Mouse (Mus musculus): Measurements from ENCODE around the gene Cd3g.

Cd3g gene

GRCm38 (mm10) chr9:44980242-44980641, at the start of gene Cd3g:
Cd3g (minus strand) TSS chr9:44980431.
- DNase-seq: peak; percentile 28 to 33

- DNase-seq: no peak
Observed at GRCm38 (mm10) chr9:45027376-45027775, 47.1 kb upstream of the Cd3g start.

- DNase-seq: no peak
Observed at GRCm38 (mm10) chr9:45024187-45024586, 44.0 kb upstream of the Cd3g start.

- no peak for DNase-seq
Observed at GRCm38 (mm10) chr9:45023638-45024037, 43.4 kb upstream of the Cd3g start.

GRCm38 (mm10) chr9:45022800-45023199, 42.6 kb upstream of the Cd3g start:
- peak in 1 of 2 experiments; percentile 73 for DNase-seq

- DNase-seq: no peak
Observed at GRCm38 (mm10) chr9:45018031-45018430, 37.8 kb upstream of the Cd3g start.

GRCm38 (mm10) chr9:45015841-45016240, 35.6 kb upstream of the Cd3g start:
- DNase-seq: no peak

- no peak for DNase-seq
Observed at GRCm38 (mm10) chr9:45014879-45015278, 34.6 kb upstream of the Cd3g start.

GRCm38 (mm10) chr9:45011291-45011690, 31.1 kb upstream of the Cd3g start:
- no peak for DNase-seq

GRCm38 (mm10) chr9:45010461-45010860, 30.2 kb upstream of the Cd3g start:
- no peak for DNase-seq

GRCm38 (mm10) chr9:45009180-45010078, 29.2 kb upstream of the Cd3g start, which contains the start of gene Cd3e:
Cd3e (minus strand) TSS chr9:45009627.
- DNase-seq: no peak

GRCm38 (mm10) chr9:45008342-45008741, 28.1 kb upstream of the Cd3g start:
- DNase-seq: no peak

- no peak for DNase-seq
Observed at GRCm38 (mm10) chr9:45007404-45007803, 27.2 kb upstream of the Cd3g start.

GRCm38 (mm10) chr9:45000249-45000648, 20.0 kb upstream of the Cd3g start:
- no peak for DNase-seq

- DNase-seq: no peak
Observed at GRCm38 (mm10) chr9:44999776-45000175, 19.5 kb upstream of the Cd3g start.

GRCm38 (mm10) chr9:44999171-44999570, 18.9 kb upstream of the Cd3g start:
- DNase-seq: no peak

GRCm38 (mm10) chr9:44998138-44998537, 17.9 kb upstream of the Cd3g start:
- no peak for DNase-seq

GRCm38 (mm10) chr9:44996590-44996989, 16.4 kb upstream of the Cd3g start:
- no peak for DNase-seq

- no peak for DNase-seq
Observed at GRCm38 (mm10) chr9:44994962-44995361, 14.7 kb upstream of the Cd3g start.

- no peak for DNase-seq
Observed at GRCm38 (mm10) chr9:44993268-44993667, 13.0 kb upstream of the Cd3g start.

- no peak for DNase-seq
Observed at GRCm38 (mm10) chr9:44992271-44992670, 12.0 kb upstream of the Cd3g start.

- DNase-seq: no peak
Observed at GRCm38 (mm10) chr9:44991821-44992220, 11.6 kb upstream of the Cd3g start.

- DNase-seq: no peak
Observed at GRCm38 (mm10) chr9:44986976-44987375, 6.7 kb upstream of the Cd3g start.

GRCm38 (mm10) chr9:44986242-44986781, 6.1 kb upstream of the Cd3g start:
- peak; percentile 65 to 69 for DNase-seq

Measured in lung, postnatal 4 days (tissue).